Mouse (Mus musculus) cortical plate, adult 2 months (tissue): Measurements from ENCODE around the gene Fscn2.

ENCODE experiments used
- CTCF ChIP-seq: fragments of 200-500 bp; IDR thresholded peaks from 2 replicates; pipeline ENCODE4 v1.5.1; 2011; ENCODE audit warnings: mild to moderate bottlenecking, control low read depth, low read length; ENCODE audit not compliant: insufficient read depth; ENCODE audit errors: extremely low read depth
- POLR2A ChIP-seq: fragments of 200-500 bp; IDR thresholded peaks from 2 replicates; pipeline ENCODE4 v1.6.1; 2011; ENCODE audit warnings: mild to moderate bottlenecking, low read length, control low read depth; ENCODE audit not compliant: insufficient read depth; ENCODE audit errors: extremely low read depth

DNA sequence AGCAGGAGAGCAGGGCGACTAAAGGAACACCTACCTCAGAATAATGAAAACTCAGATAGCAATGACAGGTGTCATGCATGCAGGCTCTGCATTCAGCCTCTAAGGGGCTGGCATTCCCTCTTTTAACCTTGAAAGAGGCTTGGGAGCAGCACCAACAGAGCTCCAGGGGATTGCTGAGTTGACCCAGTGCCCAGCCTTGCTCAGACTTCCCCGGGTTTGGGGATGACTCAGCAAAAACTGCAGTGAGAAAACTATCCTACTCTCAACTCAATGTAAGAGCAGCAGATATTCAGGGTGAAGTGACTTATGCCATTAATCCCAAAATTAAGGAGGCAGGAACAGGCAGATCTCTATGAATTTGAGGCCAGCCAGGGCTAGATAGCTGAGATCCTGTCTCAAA, 25.8 kb downstream of the Fscn2 start:
- no peak for TF ChIP-seq CTCF
- no peak for TF ChIP-seq POLR2A
